Mouse (Mus musculus) liver, embryonic 14.5 days (tissue): Measurements from ENCODE around the gene Daam2.

Experiments
- CTCF ChIP-seq: IDR thresholded peaks from 2 replicates; pipeline ENCODE4 v1.5.1; 2016; ENCODE audit warnings: antibody characterized with exemption, low read depth, control low read depth
- EP300 ChIP-seq: IDR thresholded peaks from 2 replicates; pipeline ENCODE4 v1.6.1; 2016; ENCODE audit warnings: antibody characterized with exemption, low read depth

DNA sequence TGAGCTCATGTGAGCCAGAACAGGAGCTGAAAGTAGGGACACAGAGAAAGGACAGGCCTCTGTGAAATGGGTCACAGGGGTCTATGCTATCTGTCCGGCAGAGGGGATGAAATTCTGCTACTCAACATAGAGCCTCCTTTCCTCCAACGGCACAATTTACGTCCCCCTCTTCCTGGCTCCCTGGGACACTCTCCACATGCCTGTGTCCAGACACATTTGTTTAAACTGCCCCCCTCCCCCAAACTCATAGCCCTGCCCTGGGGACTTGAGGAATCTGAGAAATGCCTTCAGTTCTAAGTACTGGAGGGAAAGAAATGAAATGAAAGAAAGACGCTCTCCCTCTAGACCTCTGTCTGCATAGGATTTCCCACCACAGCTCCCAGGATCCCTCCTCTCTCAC, 48.5 kb downstream of the Daam2 start:
- no peak for TF ChIP-seq CTCF
- no peak for TF ChIP-seq EP300
